Mouse (Mus musculus): ENCODE measurements around the gene Tuba1c. TPM values are rescaled to one million over a fixed set of nuclear protein-coding genes. Genes with fewer than 3 reads are reported as not detected.
A peak's percentile ranks its signal among the peaks of the same experiment; 100 is the strongest.

Tuba1c gene
- total and polyA plus RNA-seq, 2 experiments = 60.9 to 281 TPM

- no peak overlapping the region for H3K4me3 ChIP-seq (ENCODE audit: insufficient read depth, low read depth, low read length)
- no peaks in the 10 kb centered on the region for H3K27me3 ChIP-seq (ENCODE audit: control insufficient read depth, insufficient read depth, low read length)
- WGBS = 85% methylated on average over 15 of the region's 15 CpGs
- H3K79me2 ChIP-seq (ENCODE audit: control insufficient read depth, insufficient read depth, low read length) = no peaks in the 10 kb centered on the region
- H3K36me3 ChIP-seq (ENCODE audit: control insufficient read depth, insufficient read depth, low read length) = no peaks in the 10 kb centered on the region
- no peak overlapping the region for H3K27ac ChIP-seq (replicated peaks; ENCODE audit: insufficient read depth, low read depth, low read length)
- TF ChIP-seq CTCF (IDR thresholded peaks at IDR 0.05; ENCODE audit: low read depth, low read length) = no peak
- no peak for TF ChIP-seq POLR2A (IDR thresholded peaks at IDR 0.05; ENCODE audit: extremely low read depth, insufficient read depth, low read length)
- no peaks in the 10 kb centered on the region for H3K4me1 ChIP-seq (ENCODE audit: control insufficient read depth, insufficient read depth, low read length)
- H3K9ac ChIP-seq (ENCODE audit: low read depth, low read length) = no peak overlapping the region
- DNase-seq (ENCODE audit: extremely low read depth, low read depth, low spot score) = no peak
These were observed 48.7 kb downstream of the Tuba1c start for GRCm38 (mm10) chr15:99078181-99078910.

- Histone ChIP-seq H3K4me3 (ENCODE audit: insufficient read depth, low read depth, low read length) (no peak overlapping the region), H3K9ac (ENCODE audit: low read depth, low read length) (no peak overlapping the region), H3K4me1 (ENCODE audit: control insufficient read depth, insufficient read depth, low read length) (0 out of 2 replicates have a peak, but pooled peaks cover 3% of the 10 kb centered on the region), H3K36me3 (ENCODE audit: control insufficient read depth, insufficient read depth, low read length) (no peaks in the 10 kb centered on the region), H3K27me3 (ENCODE audit: control insufficient read depth, insufficient read depth, low read length) (no peaks in the 10 kb centered on the region), H3K27ac (replicated peaks; ENCODE audit: insufficient read depth, low read depth, low read length) (no peak overlapping the region), H3K79me2 (ENCODE audit: control insufficient read depth, insufficient read depth, low read length) (no peaks in the 10 kb centered on the region)
- no peak for TF ChIP-seq POLR2A (IDR thresholded peaks at IDR 0.05; ENCODE audit: extremely low read depth, insufficient read depth, low read length)
- TF ChIP-seq CTCF (IDR thresholded peaks at IDR 0.05; ENCODE audit: low read depth, low read length) = no peak
- no peak for DNase-seq (ENCODE audit: extremely low read depth, low read depth, low spot score)
- 72% methylated on average over 3 of the region's 3 CpGs for WGBS
These were observed 50.1 kb downstream of the Tuba1c start for GRCm38 (mm10) chr15:99079804-99080203.

GRCm38 (mm10) chr15:99082322-99082721, 52.6 kb downstream of the Tuba1c start:
- no peaks in the 10 kb centered on the region for H3K79me2 ChIP-seq (ENCODE audit: control insufficient read depth, insufficient read depth, low read length)
- no peak overlapping the region for H3K27ac ChIP-seq (replicated peaks; ENCODE audit: insufficient read depth, low read depth, low read length)
- no peak overlapping the region for H3K4me3 ChIP-seq (ENCODE audit: insufficient read depth, low read depth, low read length)
- no peaks in the 10 kb centered on the region for H3K36me3 ChIP-seq (ENCODE audit: control insufficient read depth, insufficient read depth, low read length)
- no peak overlapping the region for H3K9ac ChIP-seq (ENCODE audit: low read depth, low read length)
- no peak for DNase-seq (ENCODE audit: extremely low read depth, low read depth, low spot score)
- H3K27me3 ChIP-seq (ENCODE audit: control insufficient read depth, insufficient read depth, low read length) = peaks cover 1% of the 10 kb centered on the region; the same call in 1 of the 2 replicates
- no peak for TF ChIP-seq CTCF (IDR thresholded peaks at IDR 0.05; ENCODE audit: low read depth, low read length)
- TF ChIP-seq POLR2A (IDR thresholded peaks at IDR 0.05; ENCODE audit: extremely low read depth, insufficient read depth, low read length) = no peak
- 0 out of 2 replicates have a peak, but pooled peaks cover 3% of the 10 kb centered on the region for H3K4me1 ChIP-seq (ENCODE audit: control insufficient read depth, insufficient read depth, low read length)
- 98% methylated on average over 12 of the region's 12 CpGs for WGBS

GRCm38 (mm10) chr15:99082840-99083239, 53.1 kb downstream of the Tuba1c start:
- 93% methylated on average over 16 of the region's 16 CpGs for WGBS
- no peak for DNase-seq (ENCODE audit: extremely low read depth, low read depth, low spot score)
- H3K27me3 ChIP-seq (ENCODE audit: control insufficient read depth, insufficient read depth, low read length) = peaks cover 4% of the 10 kb centered on the region; the same call in 1 of the 2 replicates
- H3K4me3 ChIP-seq (ENCODE audit: insufficient read depth, low read depth, low read length) = no peak overlapping the region
- TF ChIP-seq CTCF (IDR thresholded peaks at IDR 0.05; ENCODE audit: low read depth, low read length) = no peak
- TF ChIP-seq POLR2A (IDR thresholded peaks at IDR 0.05; ENCODE audit: extremely low read depth, insufficient read depth, low read length) = no peak
- H3K4me1 ChIP-seq (ENCODE audit: control insufficient read depth, insufficient read depth, low read length) = 0 out of 2 replicates have a peak, but pooled peaks cover 3% of the 10 kb centered on the region
- H3K27ac ChIP-seq (replicated peaks; ENCODE audit: insufficient read depth, low read depth, low read length) = no peak overlapping the region
- H3K36me3 ChIP-seq (ENCODE audit: control insufficient read depth, insufficient read depth, low read length) = no peaks in the 10 kb centered on the region
- no peaks in the 10 kb centered on the region for H3K79me2 ChIP-seq (ENCODE audit: control insufficient read depth, insufficient read depth, low read length)
- no peak overlapping the region for H3K9ac ChIP-seq (ENCODE audit: low read depth, low read length)

- DNase-seq (ENCODE audit: extremely low read depth, low read depth, low spot score) = no peak
- WGBS = 61% methylated on average over 9 of the region's 9 CpGs
- Histone ChIP-seq H3K27me3 (ENCODE audit: control insufficient read depth, insufficient read depth, low read length) (peaks cover 4% of the 10 kb centered on the region; the same call in 1 of the 2 replicates), H3K9ac (ENCODE audit: low read depth, low read length) (no peak overlapping the region), H3K4me3 (ENCODE audit: insufficient read depth, low read depth, low read length) (no peak overlapping the region), H3K79me2 (ENCODE audit: control insufficient read depth, insufficient read depth, low read length) (no peaks in the 10 kb centered on the region), H3K27ac (replicated peaks; ENCODE audit: insufficient read depth, low read depth, low read length) (no peak overlapping the region), H3K36me3 (ENCODE audit: control insufficient read depth, insufficient read depth, low read length) (no peaks in the 10 kb centered on the region), H3K4me1 (ENCODE audit: control insufficient read depth, insufficient read depth, low read length) (0 out of 2 replicates have a peak, but pooled peaks cover 3% of the 10 kb centered on the region)
- TF ChIP-seq POLR2A (IDR thresholded peaks at IDR 0.05; ENCODE audit: extremely low read depth, insufficient read depth, low read length) (no peak), CTCF (IDR thresholded peaks at IDR 0.05; ENCODE audit: low read depth, low read length) (peak; percentile 90)
These were observed 53.6 kb downstream of the Tuba1c start for GRCm38 (mm10) chr15:99083258-99083657.
